14 mouse cellular contexts compared by ENCODE assay signal in genomic region chr1:193398728-193399437, GRCm38 (mm10). TPM values are rescaled to one million over a fixed set of nuclear protein-coding genes. Genes with fewer than 3 reads are reported as not detected.
DNase-seq lines count a peak whose midpoint lies in the region; ATAC-seq and TF ChIP-seq lines count a peak whose summit lies in the region.
"Had no signal": no experiment of that assay in that cellular context is flagged by ENCODE, and none has a peak within 500 bp of the region (broad histone marks: within the 10 kb centered on the region; RNA-seq: fewer than 3 reads in every experiment).

No protein-coding gene starts in this region.

- dilution Hi-C loops in CH12.LX (cut with MboI; ENCODE audit: extremely low pct_ligation_motif_present, extremely low pct_unique_long_range_greater_than_20kb, low sequenced_read_pairs), result no loop called here

- H3K27ac ChIP-seq in heart, embryonic 11.5 days (ENCODE audit: low read depth, low read length), result peak overlapping the region; percentile 17
- no peak overlapping the region for H3K27ac ChIP-seq in CH12.LX (ENCODE audit: insufficient read depth, low read depth)
- H3K27ac ChIP-seq in macrophage, result peak overlapping the region; percentile 21
- no peak overlapping the region for H3K27ac ChIP-seq in layer of hippocampus, adult 2 months
- H3K27ac ChIP-seq: hindbrain, postnatal 0 days had no signal

- no peak for ATAC-seq in heart, embryonic 11.5 days (replicated peaks; ENCODE audit: insufficient number of reproducible peaks, low FRiP score, low TSS enrichment)
- ATAC-seq in erythroid progenitor cell, adult 5-6 weeks (replicated peaks; ENCODE audit: low FRiP score, poor library complexity, severe bottlenecking), result 0 out of 2 replicates have a peak, but pooled peaks have one; percentile 16
- ATAC-seq: forebrain, postnatal 0 days; hindbrain, postnatal 0 days had no signal

- H3K4me3 ChIP-seq in heart, embryonic 11.5 days (ENCODE audit: low read depth, low read length), result no peak overlapping the region
- H3K4me3 ChIP-seq in CH12.LX (replicated peaks in 1 of 3; ENCODE audit: low read depth in 2 of 3, low read length in 2 of 3, poor library complexity in 1 of 3), result no peak overlapping the region
- no peak overlapping the region for H3K4me3 ChIP-seq in macrophage (ENCODE audit: inconsistent target)
- H3K4me3 ChIP-seq in layer of hippocampus, adult 2 months, result no peak overlapping the region

- no peak overlapping the region for H3K4me2 ChIP-seq in heart, embryonic 11.5 days
- no peak overlapping the region for H3K4me2 ChIP-seq in CH12.LX (ENCODE audit: insufficient read depth, low read depth, poor library complexity, severe bottlenecking)

- no peak for TF ChIP-seq RAD21 in CH12.LX (IDR thresholded peaks at IDR 0.05; ENCODE audit: low read depth, low read length)

- whole genome bisulfite sequencing in heart, embryonic 11.5 days (ENCODE audit: insufficient replicate concordance), result 24% methylated on average over 2 of the region's 2 CpGs
- WGBS in macrophage (ENCODE audit: missing documents), result 84% methylated on average over 1 of the region's 2 CpGs

- no peak for TF ChIP-seq CTCF in CH12.LX (conservative IDR thresholded peaks at IDR 0.05 in 1 of 2, IDR thresholded peaks at IDR 0.05 in 1 of 2; ENCODE audit: low read depth in 2 of 2, low read length in 2 of 2)
- no peak for TF ChIP-seq CTCF in layer of hippocampus, adult 2 months (conservative IDR thresholded peaks at IDR 0.05)

- no peak for TF ChIP-seq POLR2A in CH12.LX (IDR thresholded peaks at IDR 0.05; ENCODE audit: low read depth, low read length)

- no peak for DNase-seq in heart, adult 9 months (ENCODE audit: low spot score in 2 of 2)
- DNase-seq in CH12.LX (ENCODE audit: extremely low read depth), result peak; percentile 48
- DNase-seq in layer of hippocampus, adult 2 months (ENCODE audit: low spot score in 2 of 2), result no peak
- no peak for DNase-seq in gastrocnemius, postnatal 10 days
- DNase-seq: cerebellum, adult 8-10 months; forebrain, postnatal 0 days; gastrocnemius, postnatal 25 days; kidney, postnatal 25 days; layer of hippocampus, postnatal 36 days; lung, postnatal 14 days had no signal

- TF ChIP-seq EP300 in CH12.LX (IDR thresholded peaks at IDR 0.05; ENCODE audit: low read length), result no peak

- no peaks in the 10 kb centered on the region for H3K36me3 ChIP-seq in heart, embryonic 11.5 days (ENCODE audit: control insufficient read depth, insufficient read depth, low read length)
- H3K36me3 ChIP-seq in CH12.LX (replicated peaks in 1 of 2; ENCODE audit: control insufficient read depth in 1 of 2, insufficient read depth in 1 of 2, low read length in 1 of 2) (no peaks in the 10 kb centered on the region), macrophage (ENCODE audit: inconsistent target) (no peaks in the 10 kb centered on the region)

- in situ Hi-C loops in CH12.LX (cut with MboI; ENCODE audit: low pct_ligation_motif_present, low pct_unique_long_range_greater_than_20kb, low sequenced_read_pairs), result no loop called here

- H3K9me3 ChIP-seq in heart, embryonic 11.5 days (replicated peaks; ENCODE audit: control insufficient read depth, low read length), result no peaks in the 10 kb centered on the region
- H3K9me3 ChIP-seq in CH12.LX (replicated peaks; ENCODE audit: low read length), result no peaks in the 10 kb centered on the region

- peaks cover 12% of the 10 kb centered on the region; the same call in 1 of the 2 replicates for H3K4me1 ChIP-seq in heart, embryonic 11.5 days (ENCODE audit: control insufficient read depth, insufficient read depth, low read length)
- H3K4me1 ChIP-seq in CH12.LX (ENCODE audit: control insufficient read depth in 1 of 2, insufficient read depth in 2 of 2), result peaks cover 2 to 29% of the 10 kb centered on the region in 2 experiments; a peak in 3 of 4 replicates

- no peaks in the 10 kb centered on the region for H3K27me3 ChIP-seq in heart, embryonic 11.5 days (ENCODE audit: control insufficient read depth, insufficient read depth, low read length)
- peaks cover 10% of the 10 kb centered on the region for H3K27me3 ChIP-seq in CH12.LX (replicated peaks)

- no peak overlapping the region for H3K9ac ChIP-seq in heart, embryonic 11.5 days (ENCODE audit: low read depth, low read length)
- H3K9ac ChIP-seq in CH12.LX (ENCODE audit: insufficient read depth, low read depth), result no peak overlapping the region
- H3K9ac ChIP-seq: forebrain, postnatal 0 days had no signal

- H3K79me2 ChIP-seq in CH12.LX (replicated peaks; ENCODE audit: control insufficient read depth, extremely low read depth, insufficient read depth, poor library complexity, severe bottlenecking) (no peaks in the 10 kb centered on the region), macrophage (ENCODE audit: inconsistent target) (no peaks in the 10 kb centered on the region)

TF ChIP-seq in CH12.LX, 34 proteins besides CTCF, POLR2A, EP300 and RAD21:
- no peak for TF ChIP-seq MAFK (IDR thresholded peaks at IDR 0.05; ENCODE audit: insufficient replicate concordance, low read length)
- peak; percentile 26; the same call in 1 of the 2 replicates for TF ChIP-seq JUN (IDR thresholded peaks at IDR 0.05; ENCODE audit: insufficient read depth, low read depth, low read length)
- 0 out of 2 replicates have a peak, but pooled peaks have one; percentile 17 for TF ChIP-seq ETS1 (conservative IDR thresholded peaks at IDR 0.05; ENCODE audit: low read depth, low read length)
- TF ChIP-seq ZNF384 (IDR thresholded peaks at IDR 0.05; ENCODE audit: low read depth, low read length), result no peak
- TF ChIP-seq E2F4 (IDR thresholded peaks at IDR 0.05; ENCODE audit: insufficient replicate concordance, low read depth, low read length), result no peak
- TF ChIP-seq JUND (conservative IDR thresholded peaks at IDR 0.05; ENCODE audit: low read depth, low read length), result 0 out of 2 replicates have a peak, but pooled peaks have one; percentile 34
- TF ChIP-seq ZKSCAN1 (IDR thresholded peaks at IDR 0.05; ENCODE audit: borderline replicate concordance, low read depth, low read length), result no peak

RNA-seq across cellular contexts. Expression of gene Camk1g, which starts 28.8 kb away (rescaled TPM):
- polyA plus RNA-seq in heart, embryonic 11.5 days (2014; fragmentation: Nextera tagmentation; extraction: Ambion mirVana), result 7.2 and 8.1 TPM in 2 replicates
- total RNA-seq in CH12.LX (2012; rRNA removed) (not detected in 2 replicates), CH12.LX (2014; rRNA removed) (not detected in 2 replicates)
- polyA plus RNA-seq in CH12.LX (2012; ENCODE audit: insufficient read length, low read depth) (not detected in 2 replicates), macrophage (2018) (not detected in 3 replicates)
- total RNA-seq in erythroid progenitor cell, adult 5-6 weeks (2015; ENCODE audit: low replicate concordance), result not detected in 2 replicates
- total RNA-seq in erythroid progenitor cell, adult 5-6 weeks (2017; ENCODE audit: low replicate concordance), result not detected in 2 replicates
- total RNA-seq in macrophage (2018; cell fraction: chromatin; rRNA removed), result not detected
- total RNA-seq in macrophage (2018; cell fraction: cytosol; rRNA removed), result not detected
- not detected for total RNA-seq in macrophage (2018; cell fraction: nucleus; rRNA removed)
- 10 to 100 TPM; 23.6 to 24.4 TPM for total RNA-seq in layer of hippocampus, adult 2 months (2021)
- total RNA-seq in gastrocnemius, postnatal 10 days (2021), result under 1 TPM; 0.42 to 0.47 TPM

Comparison
In these comparisons a context has a peak if more than half of its experiments do, and no peak if none do; other contexts are left out.
1. H3K27ac ChIP-seq: peak in heart, embryonic 11.5 days (single experiment) and macrophage (single experiment); none in CH12.LX (single experiment) and layer of hippocampus, adult 2 months (single experiment).
2. RNA of gene Camk1g, which starts 28.8 kb away (total RNA-seq): 23.6 to 24.4 TPM in layer of hippocampus, adult 2 months; 0.42 to 0.47 TPM in gastrocnemius, postnatal 10 days, not detected in CH12.LX and not detected in erythroid progenitor cell, adult 5-6 weeks; every median in the first group is over 10 times any median in the second.